Mouse (Mus musculus) kidney, adult 2 months (tissue): ENCODE measurements at regions not wholly inside any gene's neighbourhood (a gene's known extent, or its start where the extent isn't known, plus 50 kb on each side); places are given as distances from the start of the nearest gene placed in this dataset.

ENCODE experiments used
- DNase-seq: peaks from one replicate; pipeline ENCODE4 v3.0.0; 2021
- H3K27ac ChIP-seq: fragments of 200-500 bp; 2 replicates; pipeline ENCODE4 v1.5.1; 2012; ENCODE audit warnings: low read depth, low read length, control low read depth, inconsistent platforms; ENCODE audit not compliant: insufficient read depth
- H3K27me3 ChIP-seq: fragments of 200-500 bp; replicated peaks from 2 replicates; pipeline ENCODE4 v1.6.1; 2012; ENCODE audit warnings: mild to moderate bottlenecking, moderate library complexity, low read length, inconsistent platforms; ENCODE audit not compliant: control insufficient read depth, insufficient read depth
- H3K36me3 ChIP-seq: fragments of 200-500 bp; 2 replicates; pipeline ENCODE4 v1.6.1; 2012; ENCODE audit warnings: mild to moderate bottlenecking, moderate library complexity, low read length, inconsistent platforms; ENCODE audit not compliant: control insufficient read depth, insufficient read depth
- H3K4me1 ChIP-seq: fragments of 200-500 bp; 2 replicates; pipeline ENCODE4 v1.6.1; 2011; ENCODE audit warnings: low read length; ENCODE audit not compliant: control insufficient read depth, insufficient read depth
- H3K4me3 ChIP-seq: fragments of 200-500 bp; 2 replicates; pipeline ENCODE4 v1.5.1; 2011; ENCODE audit warnings: mild to moderate bottlenecking, low read depth, low read length, control low read depth; ENCODE audit not compliant: insufficient read depth
- CTCF ChIP-seq: fragments of 200-500 bp; conservative IDR thresholded peaks from 2 replicates; pipeline ENCODE4 v1.5.1; 2011; ENCODE audit warnings: low read depth, mild to moderate bottlenecking, control low read depth, low read length, moderate library complexity, mixed read lengths; ENCODE audit not compliant: insufficient read depth, insufficient read length
- POLR2A ChIP-seq: fragments of 200-500 bp; IDR thresholded peaks from one replicate; pipeline ENCODE4 v1.6.1; 2011; ENCODE audit warnings: low read depth, low read length, control low read depth
- WGBS: fragments of 180-500 bp; shearing (Covaris S2); methylation state at CpG from one replicate; pipeline ENCODE4 v1.1.7; 2018; 5-methylcytosine and 5-hydroxymethylcytosine counted together

DNA sequence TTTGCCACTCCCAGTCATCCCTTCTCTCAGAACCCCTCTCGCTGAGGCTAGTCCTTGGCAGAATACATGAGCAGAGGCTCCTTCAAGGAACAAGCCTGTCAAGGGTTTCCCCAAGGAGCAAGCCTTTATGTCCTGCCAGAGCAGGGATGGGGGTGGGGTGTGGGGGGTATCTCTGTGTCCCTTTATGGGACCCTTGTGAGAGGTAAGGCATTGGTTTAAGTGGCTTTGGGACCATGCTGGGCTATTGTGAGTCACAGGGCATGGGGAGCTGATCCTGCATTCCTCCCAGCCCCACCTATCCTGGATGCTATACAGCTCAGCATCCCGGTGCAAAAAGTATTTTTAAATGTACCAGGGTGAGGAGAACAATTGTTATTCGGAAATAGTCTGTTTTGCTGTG, 641.1 kb upstream of the Fam19a5 start:
- H3K36me3 ChIP-seq, result no peaks in the 10 kb centered on the region
- no peaks in the 10 kb centered on the region for H3K27me3 ChIP-seq
- no peaks in the 10 kb centered on the region for H3K4me1 ChIP-seq
- DNase-seq, result no peak
- 42% methylated on average over 3 of the region's 3 CpGs for WGBS
- H3K27ac ChIP-seq, result no peak overlapping the region
- no peak for TF ChIP-seq POLR2A
- TF ChIP-seq CTCF, result no peak
- H3K4me3 ChIP-seq, result no peak overlapping the region

DNA sequence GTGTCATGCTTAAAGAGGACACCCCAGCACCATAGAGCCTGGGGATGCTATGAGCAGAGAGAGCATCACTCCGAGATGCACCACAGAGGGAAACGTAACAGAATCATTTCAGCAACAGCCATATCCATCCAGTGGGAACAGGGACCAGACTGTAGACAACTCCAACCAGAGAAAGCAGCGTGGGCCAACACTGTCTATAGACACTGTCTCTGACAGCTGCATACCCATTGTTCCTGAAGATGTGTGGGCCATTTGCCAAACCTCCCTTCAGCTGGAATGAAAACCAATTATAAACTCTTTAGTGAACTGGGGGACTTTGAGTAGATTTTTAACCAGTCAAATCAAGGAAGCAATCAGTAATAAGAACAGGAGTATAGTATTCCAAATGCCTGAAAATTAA, 630.8 kb upstream of the Fam19a5 start:
- TF ChIP-seq POLR2A (no peak), CTCF (no peak)
- DNase-seq, result no peak
- WGBS, result 82% methylated on average over 3 of the region's 3 CpGs
- H3K4me1 ChIP-seq, result no peaks in the 10 kb centered on the region
- H3K36me3 ChIP-seq, result no peaks in the 10 kb centered on the region
- no peak overlapping the region for H3K27ac ChIP-seq
- H3K4me3 ChIP-seq, result no peak overlapping the region
- no peaks in the 10 kb centered on the region for H3K27me3 ChIP-seq

DNA sequence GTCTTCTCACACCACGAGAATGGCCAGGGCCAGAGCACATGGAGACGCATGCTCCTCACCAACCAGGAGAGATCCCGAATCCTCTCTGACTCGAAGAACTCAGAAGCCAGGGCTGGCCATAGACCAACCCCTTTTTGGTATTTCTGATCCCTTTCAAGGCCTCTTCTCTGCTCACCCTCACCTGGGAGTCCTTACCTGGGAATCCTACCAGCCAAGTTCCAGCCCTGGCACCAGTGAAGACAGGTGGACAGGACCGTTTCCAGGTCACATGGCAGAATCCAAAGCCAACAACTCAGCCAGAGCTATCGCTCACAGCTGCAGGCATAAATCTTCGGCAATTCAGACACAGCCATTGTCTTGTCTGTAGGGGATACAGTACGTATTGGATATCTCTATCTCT, 626.2 kb upstream of the Fam19a5 start:
- no peak overlapping the region for H3K4me3 ChIP-seq
- TF ChIP-seq POLR2A (no peak), CTCF (no peak)
- H3K4me1 ChIP-seq, result no peaks in the 10 kb centered on the region
- H3K36me3 ChIP-seq, result no peaks in the 10 kb centered on the region
- 84% methylated on average over 8 of the region's 8 CpGs for WGBS
- H3K27ac ChIP-seq, result no peak overlapping the region
- no peaks in the 10 kb centered on the region for H3K27me3 ChIP-seq
- no peak for DNase-seq

DNA sequence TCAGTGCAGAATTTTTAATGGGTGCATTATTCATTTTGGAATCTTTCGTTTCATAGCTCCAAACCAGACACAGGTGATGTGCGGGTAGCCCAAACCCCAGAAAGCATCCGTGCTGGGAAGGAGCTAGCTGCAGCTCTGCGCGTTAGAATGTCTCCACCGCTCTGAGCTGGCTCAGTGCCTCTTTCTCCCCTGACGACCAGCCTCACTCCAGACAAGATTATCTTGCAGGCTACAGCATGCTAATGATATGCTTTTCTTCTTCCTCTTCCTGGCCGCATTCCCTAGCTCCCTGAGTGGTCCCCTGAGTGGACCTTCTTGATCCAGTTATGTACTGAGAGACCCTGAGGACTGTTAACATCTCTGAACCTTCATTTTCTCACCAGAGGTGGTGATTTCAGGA, 624.4 kb upstream of the Fam19a5 start:
- WGBS, result 74% methylated on average over 8 of the region's 8 CpGs
- Histone ChIP-seq H3K36me3 (no peaks in the 10 kb centered on the region), H3K27ac (no peak overlapping the region), H3K4me3 (no peak overlapping the region), H3K27me3 (no peaks in the 10 kb centered on the region), H3K4me1 (no peaks in the 10 kb centered on the region)
- TF ChIP-seq CTCF (no peak), POLR2A (no peak)
- no peak for DNase-seq

DNA sequence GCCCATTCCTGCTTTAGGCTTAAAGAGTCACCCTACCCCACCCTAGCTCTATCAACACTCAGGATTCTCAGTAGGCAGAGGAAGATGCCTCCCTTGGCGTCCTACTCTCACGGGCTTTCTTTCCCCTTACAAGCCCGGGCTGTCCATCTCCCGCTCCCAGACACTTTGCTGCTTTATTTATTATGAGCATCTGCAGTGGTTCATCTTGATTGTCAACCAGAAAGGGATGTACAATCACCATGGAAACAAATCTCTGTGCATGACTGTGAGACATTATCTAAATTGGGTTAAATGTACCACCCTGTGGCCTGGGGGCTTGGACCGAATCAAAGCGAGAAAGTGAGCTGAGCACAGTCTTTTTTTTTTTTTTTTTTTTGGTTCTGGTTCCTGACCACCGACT, 623.9 kb upstream of the Fam19a5 start:
- DNase-seq, result no peak
- no peak for TF ChIP-seq CTCF
- no peak for TF ChIP-seq POLR2A
- H3K27me3 ChIP-seq, result no peaks in the 10 kb centered on the region
- no peaks in the 10 kb centered on the region for H3K4me1 ChIP-seq
- H3K36me3 ChIP-seq, result no peaks in the 10 kb centered on the region
- H3K27ac ChIP-seq, result no peak overlapping the region
- WGBS, result 52% methylated on average over 7 of the region's 7 CpGs
- H3K4me3 ChIP-seq, result no peak overlapping the region

DNA sequence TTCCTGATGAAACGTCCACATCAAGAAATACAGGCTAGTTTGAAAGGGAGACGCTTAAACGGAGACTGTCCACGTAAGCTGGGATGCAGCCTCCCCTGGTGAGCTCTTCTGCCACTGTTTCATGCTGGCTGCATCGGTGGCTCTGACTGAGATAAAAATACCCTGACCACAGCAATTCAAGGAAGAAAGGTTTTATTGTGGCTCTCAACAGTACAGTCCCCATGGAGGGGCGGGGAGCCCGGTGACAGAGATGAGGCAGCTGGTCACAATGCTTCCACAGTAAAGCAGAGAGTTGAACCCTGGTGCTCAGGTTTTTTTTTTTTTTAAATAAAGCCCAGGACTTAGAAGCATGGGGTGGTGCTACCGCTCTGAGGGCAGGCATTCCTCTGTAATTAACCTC, 622.7 kb upstream of the Fam19a5 start:
- TF ChIP-seq CTCF (no peak), POLR2A (no peak)

DNA sequence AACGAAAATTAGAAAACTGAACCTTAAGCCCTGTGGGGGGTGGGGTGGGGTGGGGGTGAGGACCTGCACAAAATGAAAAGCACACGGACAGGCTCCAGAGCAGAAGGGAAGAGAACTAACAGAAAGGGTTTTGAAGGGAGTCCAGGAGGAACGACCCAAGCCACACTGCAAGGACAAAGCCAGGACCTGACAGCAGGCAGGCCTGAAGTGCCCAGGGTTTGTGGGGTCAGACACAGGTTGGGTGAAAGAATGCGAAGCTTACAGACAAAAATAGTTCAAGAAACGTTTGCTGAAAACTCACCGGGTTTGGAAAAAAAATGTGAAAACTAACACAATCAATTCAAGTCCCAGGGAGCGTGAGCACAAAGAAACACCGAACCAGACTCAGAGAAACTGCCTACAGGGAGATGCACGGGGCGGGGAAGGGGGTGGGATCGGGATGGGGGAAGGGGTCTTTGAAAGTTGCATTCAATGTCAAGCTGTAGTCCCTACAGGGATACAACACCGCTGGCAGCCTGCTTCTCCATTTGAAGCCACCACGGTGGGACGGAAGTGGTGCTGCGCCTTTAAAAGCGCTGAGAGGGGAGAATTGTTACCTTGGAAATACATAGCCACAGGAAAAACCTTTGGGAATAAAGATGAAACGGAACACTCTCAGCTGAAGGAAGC, 618.9 kb upstream of the Fam19a5 start:
- H3K4me1 ChIP-seq, result no peaks in the 10 kb centered on the region
- TF ChIP-seq CTCF, result no peak
- TF ChIP-seq POLR2A, result no peak
- no peaks in the 10 kb centered on the region for H3K27me3 ChIP-seq
- H3K36me3 ChIP-seq, result no peaks in the 10 kb centered on the region
- H3K27ac ChIP-seq, result no peak overlapping the region
- WGBS, result 19% methylated on average over 17 of the region's 17 CpGs
- DNase-seq, result no peak
- H3K4me3 ChIP-seq, result no peak overlapping the region

More for the DNA sequence above, 622.7 kb upstream of the Fam19a5 start:
- Histone ChIP-seq H3K27me3 (no peaks in the 10 kb centered on the region), H3K4me1 (no peaks in the 10 kb centered on the region), H3K36me3 (no peaks in the 10 kb centered on the region), H3K4me3 (no peak overlapping the region), H3K27ac (no peak overlapping the region)
- no peak for DNase-seq
- WGBS, result 22% methylated on average over 8 of the region's 8 CpGs
